Mouse (Mus musculus) midbrain, embryonic 15.5 days (tissue): ENCODE measurements at regions not wholly inside any gene's neighbourhood (a gene's known extent, or its start where the extent isn't known, plus 50 kb on each side); places are given as distances from the start of the nearest gene placed in this dataset.

Experiments used
- ATAC-seq: fragments of 200-750 bp; cut with Nextera tagmentation; replicated peaks from 2 replicates; pipeline ENCODE4 v1.8.0; 2017; ENCODE audit warnings: moderate TSS enrichment
- H3K27ac ChIP-seq: fragments of 300-500 bp; sonication (generic); 2 replicates; pipeline ENCODE4 v1.5.1; 2015; ENCODE audit warnings: mild to moderate bottlenecking, inconsistent platforms
- H3K27me3 ChIP-seq: fragments of 300-500 bp; sonication (generic); replicated peaks from 2 replicates; pipeline ENCODE4 v1.6.1; 2015; ENCODE audit warnings: inconsistent platforms
- H3K36me3 ChIP-seq: fragments of 300-500 bp; sonication (generic); replicated peaks from 2 replicates; pipeline ENCODE4 v1.6.1; 2015; ENCODE audit warnings: inconsistent platforms
- H3K4me1 ChIP-seq: fragments of 300-500 bp; sonication (generic); 2 replicates; pipeline ENCODE4 v1.6.1; 2015; ENCODE audit warnings: inconsistent platforms
- H3K4me2 ChIP-seq: fragments of 300-500 bp; sonication (generic); 2 replicates; pipeline ENCODE4 v1.6.1; 2015; ENCODE audit warnings: inconsistent platforms, mild to moderate bottlenecking, moderate library complexity
- H3K4me3 ChIP-seq: fragments of 300-500 bp; sonication (generic); 2 replicates; pipeline ENCODE4 v1.5.1; 2015; ENCODE audit warnings: mild to moderate bottlenecking, inconsistent platforms
- H3K9ac ChIP-seq: fragments of 300-500 bp; sonication (generic); 2 replicates; pipeline ENCODE4 v1.6.1; 2015; ENCODE audit warnings: mild to moderate bottlenecking, inconsistent platforms
- H3K9me3 ChIP-seq: fragments of 300-500 bp; sonication (generic); 2 replicates; pipeline ENCODE4 v1.6.1; 2016; ENCODE audit warnings: inconsistent platforms
- WGBS: fragments of 180-500 bp; shearing (Covaris S2); methylation state at CpG from one replicate; pipeline ENCODE4 v1.1.7; 2015; ENCODE audit warnings: mixed read lengths; 5-methylcytosine and 5-hydroxymethylcytosine counted together

DNA sequence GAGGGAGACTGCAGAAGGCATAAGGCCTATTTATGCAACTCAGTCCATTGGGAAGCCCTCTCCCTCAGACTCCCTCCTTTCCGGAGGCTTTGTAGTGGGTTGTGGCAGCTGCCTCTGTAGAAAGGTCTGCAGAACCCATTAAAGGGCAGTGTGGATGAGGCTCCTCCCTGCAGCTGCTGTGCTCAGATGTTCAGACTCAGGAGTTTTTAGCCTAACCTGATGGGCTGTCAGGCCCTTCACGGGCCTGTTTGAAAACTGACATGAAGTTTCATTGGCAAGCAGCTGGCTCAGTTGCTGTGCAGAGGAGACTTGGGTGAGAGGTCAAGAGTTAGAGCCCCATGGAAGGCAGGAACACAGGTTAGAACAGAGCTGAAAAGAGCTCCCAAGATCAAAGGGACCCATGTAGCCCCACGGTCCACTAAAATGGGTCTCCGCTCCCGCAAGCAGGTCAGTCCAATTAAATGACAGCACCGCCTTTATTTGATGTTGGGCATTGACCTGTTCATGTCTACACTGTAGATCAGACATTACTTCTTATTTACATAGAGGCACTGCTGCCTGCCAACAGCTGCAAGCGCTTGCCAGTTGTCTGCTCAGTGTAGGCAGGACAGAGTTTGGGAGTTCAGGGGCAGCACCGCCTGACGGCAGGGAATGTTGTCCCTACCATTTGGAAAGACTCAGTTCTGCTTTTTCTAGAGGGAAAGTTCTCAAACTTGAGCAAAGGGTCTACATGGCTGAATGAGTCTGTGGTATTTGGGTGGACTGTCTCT is 53.8 kb upstream of the Usp46 start:
- no peak overlapping the region for H3K4me3 ChIP-seq
- WGBS = 77% methylated on average over 9 of the region's 9 CpGs
- no peaks in the 10 kb centered on the region for H3K27me3 ChIP-seq
- no peak overlapping the region for H3K27ac ChIP-seq
- no peaks in the 10 kb centered on the region for H3K36me3 ChIP-seq
- H3K9ac ChIP-seq = no peak overlapping the region
- no peak overlapping the region for H3K4me2 ChIP-seq
- ATAC-seq = peak; percentile 33; the same call in 1 of the 2 replicates
- H3K9me3 ChIP-seq = no peaks in the 10 kb centered on the region
- H3K4me1 ChIP-seq = no peaks in the 10 kb centered on the region

DNA sequence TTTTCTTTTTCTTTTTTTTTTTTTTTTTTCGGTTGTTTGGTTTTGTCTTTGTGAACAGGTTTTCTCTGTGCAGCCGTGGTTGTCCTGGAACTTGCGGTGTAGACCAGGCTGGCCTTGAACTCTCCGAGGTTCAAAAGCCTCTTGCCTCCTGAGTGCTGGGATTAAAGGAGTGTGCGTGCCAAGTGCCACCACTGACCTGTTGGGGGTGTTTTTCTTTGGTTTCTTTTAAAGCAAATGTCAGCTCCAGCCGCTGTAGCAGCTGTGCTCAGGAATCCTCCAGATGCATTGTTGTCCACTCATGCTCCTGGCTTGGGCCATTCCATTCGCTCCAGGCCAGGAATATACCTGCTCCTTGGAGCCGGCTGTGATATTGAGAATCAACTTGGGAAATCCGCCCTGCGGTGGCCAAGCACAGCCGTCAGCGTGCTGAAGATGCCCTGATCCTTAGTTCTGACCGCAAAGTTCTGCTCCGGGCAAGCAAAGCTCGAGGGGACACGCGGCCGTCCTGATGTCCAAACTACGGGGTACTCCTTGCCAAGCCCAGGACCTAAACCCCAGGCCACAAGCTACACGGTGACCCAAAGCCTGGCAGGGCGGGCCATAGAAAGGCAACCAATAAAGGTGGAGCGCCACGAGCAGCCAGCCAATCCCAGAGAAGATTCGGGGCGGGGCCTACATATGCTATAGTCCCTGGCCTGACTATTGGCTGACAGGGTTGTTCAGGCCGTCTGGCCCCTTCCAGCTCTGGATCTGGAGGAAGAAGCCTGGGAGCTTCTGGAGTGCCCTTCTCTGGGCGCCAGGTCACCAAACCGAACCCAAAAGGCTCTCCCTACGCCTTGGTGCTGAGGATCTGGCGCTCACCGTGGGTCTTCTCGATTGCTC is 58.0 kb upstream of the Usp46 start:
- Histone ChIP-seq H3K27me3 (no peaks in the 10 kb centered on the region), H3K4me3 (peak overlapping the region; percentile 38), H3K27ac (no peak overlapping the region), H3K4me2 (peak overlapping the region; percentile 42), H3K9me3 (no peaks in the 10 kb centered on the region), H3K4me1 (no peaks in the 10 kb centered on the region), H3K9ac (no peak overlapping the region), H3K36me3 (no peaks in the 10 kb centered on the region)
- 63% methylated on average over 32 of the region's 32 CpGs for WGBS
- ATAC-seq = peak; percentile 95

DNA sequence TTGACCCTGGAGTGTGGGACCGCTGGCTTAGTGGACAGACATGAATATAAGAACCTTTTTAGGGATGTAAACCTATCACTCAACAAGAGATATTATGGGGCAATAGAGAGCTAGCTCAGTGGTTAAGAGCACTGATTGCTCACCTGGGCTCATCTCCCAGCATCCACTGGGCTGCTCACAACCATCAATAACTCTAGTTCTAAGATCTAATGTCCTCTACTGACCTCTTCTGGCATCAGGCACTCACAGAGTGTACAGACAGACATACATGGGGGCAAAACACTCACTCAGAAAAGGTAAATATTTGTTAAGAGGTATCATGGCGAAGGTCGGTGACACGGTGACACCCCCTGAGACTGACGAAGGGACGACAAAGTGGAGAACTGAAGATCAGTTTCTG is 59.3 kb upstream of the Usp46 start:
- Histone ChIP-seq H3K36me3 (no peaks in the 10 kb centered on the region), H3K9ac (no peak overlapping the region), H3K4me3 (no peak overlapping the region), H3K27ac (no peak overlapping the region), H3K4me1 (no peaks in the 10 kb centered on the region), H3K27me3 (no peaks in the 10 kb centered on the region), H3K9me3 (no peaks in the 10 kb centered on the region), H3K4me2 (no peak overlapping the region)
- ATAC-seq = no peak
- 92% methylated on average over 6 of the region's 6 CpGs for WGBS

- H3K4me3 ChIP-seq = no peak overlapping the region
- H3K36me3 ChIP-seq = no peaks in the 10 kb centered on the region
- no peak overlapping the region for H3K27ac ChIP-seq
- no peak overlapping the region for H3K4me2 ChIP-seq
- ATAC-seq = no peak
- H3K27me3 ChIP-seq = no peaks in the 10 kb centered on the region
- H3K9ac ChIP-seq = no peak overlapping the region
- no peaks in the 10 kb centered on the region for H3K9me3 ChIP-seq
- H3K4me1 ChIP-seq = peaks cover 3% of the 10 kb centered on the region; the same call in 1 of the 2 replicates
Measured at GRCm38 (mm10) chr5:74129636-74130035, 61.4 kb upstream of the Usp46 start.

GRCm38 (mm10) chr5:74132671-74133070 is 62.4 kb upstream of the Rasl11b start:
- H3K9ac ChIP-seq = no peak overlapping the region
- H3K27ac ChIP-seq = no peak overlapping the region
- H3K4me2 ChIP-seq = no peak overlapping the region
- ATAC-seq = no peak
- H3K36me3 ChIP-seq = no peaks in the 10 kb centered on the region
- H3K4me1 ChIP-seq = peaks cover 3% of the 10 kb centered on the region; the same call in 1 of the 2 replicates
- WGBS = 56% methylated on average over 8 of the region's 8 CpGs
- H3K9me3 ChIP-seq = no peaks in the 10 kb centered on the region
- H3K27me3 ChIP-seq = no peaks in the 10 kb centered on the region
- no peak overlapping the region for H3K4me3 ChIP-seq

DNA sequence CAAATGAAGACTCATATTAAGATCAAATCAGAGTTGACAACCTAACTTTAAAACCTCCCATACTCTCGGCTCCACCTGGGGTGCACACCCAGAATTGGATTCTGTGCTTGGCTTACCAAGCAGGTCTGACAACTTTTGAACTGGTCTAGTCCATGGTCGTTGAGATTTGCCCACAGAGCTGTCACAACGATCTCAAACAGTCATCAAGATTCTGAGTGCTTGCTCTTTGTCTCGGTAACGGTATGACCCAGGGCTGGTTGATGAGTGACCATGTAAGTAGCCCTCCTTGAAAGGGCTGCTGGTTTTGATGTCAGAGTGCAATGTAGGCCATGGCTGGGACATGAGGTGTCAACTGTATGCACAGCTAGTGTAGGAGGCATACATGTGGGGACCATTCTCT is 58.7 kb upstream of the Rasl11b start:
- no peaks in the 10 kb centered on the region for H3K27me3 ChIP-seq
- no peaks in the 10 kb centered on the region for H3K9me3 ChIP-seq
- H3K4me1 ChIP-seq = peaks cover 3% of the 10 kb centered on the region; the same call in 1 of the 2 replicates
- H3K36me3 ChIP-seq = no peaks in the 10 kb centered on the region
- H3K4me3 ChIP-seq = no peak overlapping the region
- no peak overlapping the region for H3K9ac ChIP-seq
- 73% methylated on average over 5 of the region's 5 CpGs for WGBS
- H3K27ac ChIP-seq = no peak overlapping the region
- no peak overlapping the region for H3K4me2 ChIP-seq
- ATAC-seq = no peak

DNA sequence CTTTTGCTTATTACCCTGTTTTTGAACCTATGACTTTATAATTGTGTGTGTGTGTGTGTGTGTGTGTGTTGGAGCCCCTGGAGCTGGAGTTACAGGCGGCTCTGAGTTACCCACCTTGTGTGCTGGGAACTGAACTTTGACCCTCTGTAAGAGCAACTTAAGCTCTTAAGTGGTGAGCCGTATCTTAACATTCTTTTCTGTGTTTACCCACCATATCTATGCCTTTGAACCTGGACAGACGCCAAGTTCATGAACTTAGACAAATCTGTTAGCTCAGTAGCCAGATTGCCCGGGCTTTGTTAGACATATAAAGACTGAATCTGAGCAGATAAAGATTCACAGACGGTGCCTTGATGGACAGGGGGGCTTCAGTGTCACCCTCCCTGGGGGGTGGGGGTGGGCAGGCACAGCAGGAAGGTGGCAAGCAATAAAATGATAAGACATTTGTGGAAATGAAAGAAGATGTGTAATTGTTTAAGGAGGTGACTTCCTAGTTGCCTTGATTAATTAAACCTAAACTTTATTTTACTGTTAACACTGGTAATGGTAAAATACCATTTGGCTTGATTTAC is 58.1 kb upstream of the Rasl11b start:
- Histone ChIP-seq H3K27me3 (no peaks in the 10 kb centered on the region), H3K4me1 (peaks cover 3% of the 10 kb centered on the region; the same call in 1 of the 2 replicates), H3K9ac (no peak overlapping the region), H3K4me2 (no peak overlapping the region), H3K4me3 (no peak overlapping the region), H3K27ac (no peak overlapping the region), H3K9me3 (no peaks in the 10 kb centered on the region), H3K36me3 (no peaks in the 10 kb centered on the region)
- ATAC-seq = no peak
- 55% methylated on average over 5 of the region's 5 CpGs for WGBS

DNA sequence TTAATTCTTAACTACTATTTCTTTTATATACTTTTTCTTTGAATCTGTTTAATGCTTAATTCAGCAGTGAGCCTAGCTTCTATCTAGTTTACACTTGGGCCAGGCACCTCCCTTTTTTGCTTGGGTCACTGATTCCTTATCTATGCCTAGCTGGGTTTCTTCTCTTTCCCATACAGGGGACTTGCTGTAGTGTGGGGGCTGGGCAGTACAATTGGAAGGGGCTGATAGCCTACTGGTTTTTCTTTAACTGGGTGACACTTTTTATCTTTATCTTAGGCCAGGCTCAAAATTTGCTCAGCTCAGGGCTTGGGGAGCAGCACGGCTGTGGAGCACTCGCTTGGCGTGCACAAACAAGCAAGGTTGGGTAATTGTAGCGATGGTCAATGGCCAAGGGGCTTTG is 51.1 kb upstream of the Rasl11b start:
- Histone ChIP-seq H3K27ac (no peak overlapping the region), H3K27me3 (no peaks in the 10 kb centered on the region), H3K9me3 (no peaks in the 10 kb centered on the region), H3K9ac (no peak overlapping the region), H3K4me1 (no peaks in the 10 kb centered on the region), H3K36me3 (no peaks in the 10 kb centered on the region), H3K4me2 (no peak overlapping the region), H3K4me3 (no peak overlapping the region)
- 89% methylated on average over 4 of the region's 4 CpGs for WGBS
- ATAC-seq = no peak

DNA sequence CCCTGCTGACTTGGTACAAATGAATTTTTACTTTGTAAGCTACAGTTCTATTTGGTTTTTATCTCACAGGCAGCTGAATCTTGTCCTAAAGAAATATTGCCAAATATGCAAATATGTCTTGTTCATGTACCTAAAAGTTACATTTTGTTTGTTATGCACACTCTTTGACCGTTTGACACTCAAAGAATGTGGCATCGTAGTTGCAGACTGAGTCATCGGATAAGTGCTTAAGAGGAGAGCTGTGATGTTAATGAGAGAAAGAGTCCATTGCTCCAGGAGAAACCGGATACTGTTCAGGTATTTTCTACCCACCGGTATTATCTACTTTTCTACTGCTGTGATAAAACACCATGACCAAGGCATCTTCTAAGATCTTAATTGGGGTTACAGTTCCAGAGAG is 50.3 kb upstream of the Rasl11b start:
- Histone ChIP-seq H3K27ac (no peak overlapping the region), H3K27me3 (no peaks in the 10 kb centered on the region), H3K36me3 (no peaks in the 10 kb centered on the region), H3K4me1 (no peaks in the 10 kb centered on the region), H3K9me3 (no peaks in the 10 kb centered on the region), H3K4me3 (no peak overlapping the region), H3K9ac (no peak overlapping the region), H3K4me2 (no peak overlapping the region)
- ATAC-seq = no peak
- 86% methylated on average over 5 of the region's 5 CpGs for WGBS
